Mouse (Mus musculus) small intestine, adult 2 months (tissue): ENCODE data around the gene Cntn5.

Experiments
- CTCF ChIP-seq: fragments of 200-500 bp; IDR thresholded peaks from 2 replicates; pipeline ENCODE4 v1.5.1; 2012; ENCODE audit warnings: low read depth, mild to moderate bottlenecking, control low read depth, inconsistent platforms, low read length, moderate library complexity, mixed read lengths; ENCODE audit not compliant: insufficient replicate concordance, insufficient read length; ENCODE audit errors: extremely low read depth
- POLR2A ChIP-seq: fragments of 200-500 bp; IDR thresholded peaks from 2 replicates; pipeline ENCODE4 v1.6.1; 2012; ENCODE audit warnings: low read depth, mild to moderate bottlenecking, control low read depth, inconsistent platforms, low read length, moderate library complexity

GRCm38 (mm10) chr9:10448987-10449563 is 455.5 kb downstream of the Cntn5 start:
- TF ChIP-seq CTCF (no peak), POLR2A (no peak)
